Mouse (Mus musculus): ENCODE measurements around the gene Hsd17b13. TPM values are rescaled to one million over a fixed set of nuclear protein-coding genes. Genes with fewer than 3 reads are reported as not detected.

Gene Hsd17b13
- polyA plus RNA-seq, 1 experiment: not detected

DNA sequence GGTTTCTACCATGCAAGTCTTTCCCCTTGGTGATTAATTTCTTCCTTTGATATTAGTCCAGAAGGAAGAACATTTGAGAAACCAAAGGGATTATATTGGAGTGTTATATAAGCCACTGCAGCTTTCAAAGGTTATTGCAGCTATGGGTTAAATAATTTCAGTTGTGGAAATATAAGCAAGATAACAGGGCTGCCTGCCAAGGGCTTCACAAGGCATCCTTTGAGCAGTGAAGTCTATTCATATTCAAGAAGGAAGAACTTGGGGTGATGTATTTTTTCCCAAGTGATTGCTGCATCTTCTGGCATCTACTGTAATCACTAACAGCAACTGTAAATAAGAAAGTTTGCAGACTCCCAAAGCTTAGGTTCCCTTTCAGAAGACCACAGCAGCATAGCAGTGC, 34.2 kb upstream of the Hsd17b13 start:
- Histone ChIP-seq H3K4me3 (replicated peaks; ENCODE audit: insufficient read depth, low read depth, low read length) (no peak overlapping the region), H3K27me3 (ENCODE audit: control insufficient read depth, insufficient read depth, low read length) (no peaks in the 10 kb centered on the region), H3K27ac (ENCODE audit: insufficient read depth, low read length) (no peak overlapping the region), H3K4me1 (ENCODE audit: control insufficient read depth, insufficient read depth, low read length) (no peaks in the 10 kb centered on the region)
- no peak for TF ChIP-seq POLR2A (IDR thresholded peaks at IDR 0.05; ENCODE audit: borderline replicate concordance, insufficient read depth, low read length)
- no peak for TF ChIP-seq CTCF (IDR thresholded peaks at IDR 0.05; ENCODE audit: borderline replicate concordance, insufficient read depth, low read depth, low read length)
- no peak for DNase-seq

DNA sequence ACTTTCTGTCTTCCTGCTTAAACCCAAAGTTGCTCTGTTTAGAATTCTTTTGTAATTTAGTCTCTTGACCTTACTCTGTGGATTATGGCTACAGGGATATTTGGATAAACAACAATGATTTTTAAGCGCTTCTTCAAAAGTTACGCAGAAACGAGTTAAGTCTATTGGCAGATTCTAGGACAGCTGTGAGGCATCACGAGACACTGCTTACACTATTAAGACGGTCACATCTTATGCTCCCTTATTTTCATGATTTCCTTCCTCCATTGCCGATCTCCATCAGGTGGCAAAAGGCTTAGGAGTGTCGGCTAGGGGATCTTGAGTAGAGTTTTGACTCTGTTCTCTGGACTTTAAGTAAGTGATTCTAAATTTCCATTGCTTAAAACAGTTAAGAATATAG, 33.1 kb upstream of the Hsd17b13 start:
- no peaks in the 10 kb centered on the region for H3K4me1 ChIP-seq (ENCODE audit: control insufficient read depth, insufficient read depth, low read length)
- DNase-seq: no peak
- WGBS: 95% methylated on average over 7 of the region's 7 CpGs
- H3K27me3 ChIP-seq (ENCODE audit: control insufficient read depth, insufficient read depth, low read length): no peaks in the 10 kb centered on the region
- H3K27ac ChIP-seq (ENCODE audit: insufficient read depth, low read length): no peak overlapping the region
- no peak overlapping the region for H3K4me3 ChIP-seq (replicated peaks; ENCODE audit: insufficient read depth, low read depth, low read length)
- no peak for TF ChIP-seq POLR2A (IDR thresholded peaks at IDR 0.05; ENCODE audit: borderline replicate concordance, insufficient read depth, low read length)
- no peak for TF ChIP-seq CTCF (IDR thresholded peaks at IDR 0.05; ENCODE audit: borderline replicate concordance, insufficient read depth, low read depth, low read length)

DNA sequence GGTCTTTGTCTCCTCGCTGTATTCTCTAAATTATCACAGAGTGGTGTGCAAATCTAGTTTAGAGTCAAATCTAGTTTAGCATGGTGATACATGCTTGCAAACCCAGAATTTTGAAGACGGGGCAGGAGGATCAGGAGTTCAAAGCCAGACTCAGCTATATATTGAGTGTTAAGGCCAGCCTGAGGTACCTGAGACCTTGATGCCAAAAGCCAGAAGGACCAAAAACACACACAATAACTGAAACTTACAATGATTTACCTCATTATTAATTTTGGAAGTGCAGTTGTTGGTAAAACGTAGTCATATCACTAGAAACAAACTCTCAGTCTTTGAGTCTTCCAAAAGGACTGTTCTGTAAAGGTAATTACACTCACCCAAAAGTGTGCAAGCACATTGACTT, 32.2 kb upstream of the Hsd17b13 start:
- no peaks in the 10 kb centered on the region for H3K27me3 ChIP-seq (ENCODE audit: control insufficient read depth, insufficient read depth, low read length)
- 91% methylated on average over 3 of the region's 3 CpGs for WGBS
- H3K4me1 ChIP-seq (ENCODE audit: control insufficient read depth, insufficient read depth, low read length): no peaks in the 10 kb centered on the region
- no peak overlapping the region for H3K4me3 ChIP-seq (replicated peaks; ENCODE audit: insufficient read depth, low read depth, low read length)
- no peak overlapping the region for H3K27ac ChIP-seq (ENCODE audit: insufficient read depth, low read length)
- DNase-seq: no peak
- TF ChIP-seq CTCF (IDR thresholded peaks at IDR 0.05; ENCODE audit: borderline replicate concordance, insufficient read depth, low read depth, low read length): no peak
- no peak for TF ChIP-seq POLR2A (IDR thresholded peaks at IDR 0.05; ENCODE audit: borderline replicate concordance, insufficient read depth, low read length)

DNA sequence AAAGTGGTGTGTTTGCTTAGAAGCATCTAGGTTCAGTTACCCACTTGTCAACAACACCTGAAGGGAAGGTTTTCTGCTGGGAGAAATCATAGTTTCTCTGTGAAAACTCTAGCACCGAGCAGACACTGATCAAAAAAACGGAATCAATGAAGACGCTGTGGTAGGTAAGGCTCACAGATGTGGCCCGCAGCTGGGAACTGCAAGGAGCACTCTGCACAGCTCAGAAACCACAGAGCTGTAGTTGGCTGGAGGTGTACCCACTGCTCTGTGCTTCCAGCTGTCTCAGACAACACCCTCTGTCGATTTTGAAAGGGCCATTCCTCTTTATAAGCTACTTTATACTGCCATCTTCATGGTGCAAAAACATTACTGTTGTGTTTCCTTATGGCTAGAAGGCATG, 30.6 kb upstream of the Hsd17b13 start:
- Histone ChIP-seq H3K4me3 (replicated peaks; ENCODE audit: insufficient read depth, low read depth, low read length) (no peak overlapping the region), H3K27ac (ENCODE audit: insufficient read depth, low read length) (no peak overlapping the region), H3K4me1 (ENCODE audit: control insufficient read depth, insufficient read depth, low read length) (no peaks in the 10 kb centered on the region), H3K27me3 (ENCODE audit: control insufficient read depth, insufficient read depth, low read length) (no peaks in the 10 kb centered on the region)
- TF ChIP-seq POLR2A (IDR thresholded peaks at IDR 0.05; ENCODE audit: borderline replicate concordance, insufficient read depth, low read length) (no peak), CTCF (IDR thresholded peaks at IDR 0.05; ENCODE audit: borderline replicate concordance, insufficient read depth, low read depth, low read length) (no peak)
- no peak for DNase-seq
- WGBS: 75% methylated on average over 5 of the region's 5 CpGs

DNA sequence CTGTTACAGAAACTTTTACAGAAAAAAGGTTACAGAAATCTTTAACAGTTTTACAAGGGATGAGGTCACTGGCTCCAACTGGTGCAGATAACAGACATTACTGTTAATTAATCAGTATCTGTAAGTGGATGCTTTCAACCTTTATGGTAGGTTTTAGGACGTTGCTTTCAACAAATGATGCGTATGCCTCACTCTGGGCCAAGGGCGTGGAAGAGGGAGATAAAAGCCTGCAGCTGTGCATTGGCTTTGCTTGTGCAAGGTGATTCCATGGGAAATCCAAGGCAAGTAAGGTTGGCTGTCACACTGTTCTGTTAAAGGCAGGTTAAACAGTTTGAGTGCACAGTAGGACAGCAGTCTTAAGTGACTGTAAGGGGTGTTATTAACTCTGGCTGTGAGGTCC, 29.6 kb upstream of the Hsd17b13 start:
- Histone ChIP-seq H3K4me3 (replicated peaks; ENCODE audit: insufficient read depth, low read depth, low read length) (no peak overlapping the region), H3K4me1 (ENCODE audit: control insufficient read depth, insufficient read depth, low read length) (no peaks in the 10 kb centered on the region), H3K27me3 (ENCODE audit: control insufficient read depth, insufficient read depth, low read length) (no peaks in the 10 kb centered on the region), H3K27ac (ENCODE audit: insufficient read depth, low read length) (no peak overlapping the region)
- 74% methylated on average over 3 of the region's 3 CpGs for WGBS
- TF ChIP-seq POLR2A (IDR thresholded peaks at IDR 0.05; ENCODE audit: borderline replicate concordance, insufficient read depth, low read length): no peak
- no peak for TF ChIP-seq CTCF (IDR thresholded peaks at IDR 0.05; ENCODE audit: borderline replicate concordance, insufficient read depth, low read depth, low read length)
- no peak for DNase-seq

DNA sequence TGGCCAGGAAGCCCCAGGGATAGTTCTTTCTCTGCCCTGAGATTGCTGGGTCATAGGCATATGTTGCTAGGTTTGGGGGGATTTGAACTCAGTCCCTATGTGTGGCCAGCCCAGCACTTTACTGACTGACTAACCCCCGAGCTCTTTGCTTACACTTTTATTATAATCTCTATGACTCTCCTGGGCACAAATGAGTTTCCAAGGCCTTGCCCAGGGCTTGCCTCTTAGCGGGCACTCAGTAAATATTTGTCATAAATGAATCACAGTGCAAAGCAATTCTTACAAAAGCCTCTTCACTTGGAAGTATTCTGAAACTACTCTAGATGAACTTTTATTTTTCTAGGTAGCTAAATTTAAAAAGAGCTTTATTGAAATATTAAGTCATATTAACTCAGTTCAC, 26.7 kb upstream of the Hsd17b13 start:
- Histone ChIP-seq H3K4me3 (replicated peaks; ENCODE audit: insufficient read depth, low read depth, low read length) (no peak overlapping the region), H3K27ac (ENCODE audit: insufficient read depth, low read length) (no peak overlapping the region), H3K27me3 (ENCODE audit: control insufficient read depth, insufficient read depth, low read length) (no peaks in the 10 kb centered on the region), H3K4me1 (ENCODE audit: control insufficient read depth, insufficient read depth, low read length) (no peaks in the 10 kb centered on the region; the same call in 1 of the 2 replicates)
- 92% methylated on average over 2 of the region's 2 CpGs for WGBS
- TF ChIP-seq CTCF (IDR thresholded peaks at IDR 0.05; ENCODE audit: borderline replicate concordance, insufficient read depth, low read depth, low read length): no peak
- TF ChIP-seq POLR2A (IDR thresholded peaks at IDR 0.05; ENCODE audit: borderline replicate concordance, insufficient read depth, low read length): no peak
- no peak for DNase-seq

DNA sequence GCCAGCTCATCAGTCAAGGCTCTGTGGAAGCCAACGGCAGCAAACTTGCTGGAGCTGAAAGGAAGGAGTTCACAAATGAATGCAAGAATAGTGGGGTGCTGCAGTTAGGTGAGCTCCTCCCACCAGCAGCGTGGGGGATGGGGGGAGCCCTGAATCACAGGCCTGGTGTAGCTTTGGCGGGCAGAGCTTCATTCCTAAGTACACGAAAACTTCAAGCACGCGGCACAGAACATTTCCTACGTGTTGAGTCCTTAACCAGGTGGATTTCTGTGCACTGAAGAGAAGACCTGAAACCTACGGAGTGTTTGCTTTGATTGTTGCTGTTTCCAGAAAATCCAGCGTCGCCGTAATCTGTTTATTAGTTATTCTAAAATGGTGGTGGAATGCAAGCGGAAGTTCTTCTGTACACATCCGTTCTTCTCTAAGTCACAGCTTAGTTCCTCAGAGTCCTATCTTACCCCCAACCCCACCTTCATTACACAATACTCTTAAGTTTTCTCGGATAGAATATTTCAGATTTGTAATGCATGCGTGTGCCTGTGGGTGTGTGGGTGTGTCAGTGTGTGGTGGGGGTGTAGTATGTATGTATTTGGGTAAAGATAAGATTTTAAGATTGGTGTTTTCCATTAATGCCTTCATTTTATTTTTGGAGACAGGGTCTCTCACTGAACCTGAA, 26.2 kb upstream of the Hsd17b13 start:
- H3K4me3 ChIP-seq (replicated peaks; ENCODE audit: insufficient read depth, low read depth, low read length): no peak overlapping the region
- no peak for TF ChIP-seq POLR2A (IDR thresholded peaks at IDR 0.05; ENCODE audit: borderline replicate concordance, insufficient read depth, low read length)
- no peak for TF ChIP-seq CTCF (IDR thresholded peaks at IDR 0.05; ENCODE audit: borderline replicate concordance, insufficient read depth, low read depth, low read length)
- H3K27me3 ChIP-seq (ENCODE audit: control insufficient read depth, insufficient read depth, low read length): no peaks in the 10 kb centered on the region
- no peaks in the 10 kb centered on the region; the same call in 1 of the 2 replicates for H3K4me1 ChIP-seq (ENCODE audit: control insufficient read depth, insufficient read depth, low read length)
- WGBS: 69% methylated on average over 15 of the region's 15 CpGs
- no peak overlapping the region for H3K27ac ChIP-seq (ENCODE audit: insufficient read depth, low read length)
- DNase-seq: no peak

DNA sequence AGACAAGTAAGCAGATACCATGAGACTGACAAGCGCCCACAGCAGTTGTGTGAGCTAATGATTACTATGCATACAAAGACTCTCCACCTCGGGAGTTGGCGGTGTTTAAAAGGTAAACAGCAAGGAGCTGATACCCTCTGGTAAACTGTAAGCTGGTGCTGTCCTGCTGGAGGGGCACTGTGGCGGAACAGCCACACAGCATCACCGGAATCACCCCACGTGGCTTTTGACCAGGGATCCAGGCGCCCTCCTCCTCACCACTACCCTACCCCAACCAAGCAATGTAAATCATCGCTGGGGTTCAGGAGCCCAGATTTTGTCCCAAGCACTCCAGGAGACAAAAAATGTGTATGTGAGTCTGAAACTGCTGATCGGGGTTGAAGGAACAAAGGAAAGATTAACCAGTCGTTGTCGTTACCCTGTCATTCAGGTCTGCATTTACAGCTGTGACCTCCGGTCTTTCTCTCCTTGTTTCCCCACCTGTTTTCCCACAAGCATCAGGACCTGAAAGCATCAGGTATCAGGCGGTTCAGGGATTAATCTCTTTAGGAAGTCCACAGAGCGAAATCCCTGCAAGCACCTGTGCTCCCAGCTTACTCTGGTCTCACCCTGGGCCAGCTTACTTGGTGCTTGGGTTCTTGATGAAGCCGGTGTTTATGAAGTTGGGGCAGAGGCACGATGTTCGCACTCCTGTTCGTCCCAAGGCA, 25.5 kb upstream of the Hsd17b13 start:
- TF ChIP-seq POLR2A (IDR thresholded peaks at IDR 0.05; ENCODE audit: borderline replicate concordance, insufficient read depth, low read length): no peak
- no peak for TF ChIP-seq CTCF (IDR thresholded peaks at IDR 0.05; ENCODE audit: borderline replicate concordance, insufficient read depth, low read depth, low read length)
- Histone ChIP-seq H3K27ac (ENCODE audit: insufficient read depth, low read length) (no peak overlapping the region), H3K4me3 (replicated peaks; ENCODE audit: insufficient read depth, low read depth, low read length) (no peak overlapping the region), H3K4me1 (ENCODE audit: control insufficient read depth, insufficient read depth, low read length) (no peaks in the 10 kb centered on the region; the same call in 1 of the 2 replicates), H3K27me3 (ENCODE audit: control insufficient read depth, insufficient read depth, low read length) (no peaks in the 10 kb centered on the region)
- DNase-seq: no peak
- WGBS: 51% methylated on average over 18 of the region's 18 CpGs

Data from cerebellum, adult 2 months (tissue).